Mouse (Mus musculus) heart, adult 8-10 months (tissue): Measurements from ENCODE around the gene Cep19. TPM values are rescaled to one million over a fixed set of nuclear protein-coding genes. Genes with fewer than 3 reads are reported as not detected.

Source experiments
- DNase-seq: peaks from one replicate; pipeline ENCODE4 v3.0.0; 2022; ENCODE audit warnings: low spot score
- total RNA-seq, 4 experiments: library from RNA; stranded (reverse); gene quantifications; 2 replicates each; pipeline ENCODE4 v1.2.4; 2022

Cep19 gene
- total RNA-seq, 4 experiments from 2014 or later, result 9.1 to 12.9 (median 12.4) TPM

DNA sequence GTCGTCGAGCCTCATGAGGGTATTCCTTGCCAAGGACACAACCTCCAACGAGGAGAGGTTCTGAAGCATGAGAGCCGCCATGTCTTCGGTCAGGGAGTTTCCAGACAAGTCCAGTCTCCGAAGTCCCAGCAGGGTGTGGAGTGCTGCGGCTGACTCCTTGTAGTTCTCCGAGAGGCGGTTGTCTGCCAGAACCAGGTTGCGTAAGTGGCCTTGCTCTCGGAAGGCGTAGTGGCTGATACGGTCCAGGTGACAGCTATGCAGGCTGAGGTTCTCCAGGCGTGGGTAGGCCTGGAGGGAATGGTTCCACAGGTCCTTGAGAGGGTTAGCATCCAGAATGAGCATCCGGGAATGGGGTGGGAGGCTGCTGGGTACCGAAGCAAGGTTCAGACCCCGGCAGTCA lies 45.0 kb downstream of the Cep19 start:
- no peak for DNase-seq

DNA sequence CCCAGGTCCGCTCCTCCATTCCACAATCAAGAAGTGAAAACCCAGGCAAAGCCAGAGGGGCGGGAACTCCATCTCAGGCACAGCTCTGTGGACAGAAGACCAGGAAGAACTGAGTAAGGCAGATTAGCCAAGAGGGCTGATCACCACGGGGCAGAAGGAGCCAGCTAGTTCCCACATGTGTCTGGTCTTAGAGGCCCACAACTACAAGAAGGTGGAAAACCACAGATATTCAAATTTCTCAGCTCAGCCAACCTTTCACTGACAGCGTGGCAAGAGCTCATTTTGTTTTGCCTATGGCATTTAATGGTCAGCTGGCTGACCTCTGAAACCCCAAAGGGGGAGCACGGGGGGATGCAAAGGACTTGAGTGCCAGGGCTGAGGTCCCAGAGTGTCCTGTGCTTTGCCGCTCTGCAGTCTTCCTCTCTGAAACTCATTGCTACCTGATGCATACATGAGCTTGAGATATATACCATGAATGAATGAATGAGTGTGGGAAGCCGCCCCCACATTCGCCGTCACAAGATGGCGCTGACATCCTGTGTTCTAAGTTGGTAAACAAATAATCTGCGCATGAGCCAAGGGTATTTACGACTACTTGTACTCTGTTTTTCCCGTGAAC lies 48.1 kb downstream of the Cep19 start:
- no peak for DNase-seq

DNA sequence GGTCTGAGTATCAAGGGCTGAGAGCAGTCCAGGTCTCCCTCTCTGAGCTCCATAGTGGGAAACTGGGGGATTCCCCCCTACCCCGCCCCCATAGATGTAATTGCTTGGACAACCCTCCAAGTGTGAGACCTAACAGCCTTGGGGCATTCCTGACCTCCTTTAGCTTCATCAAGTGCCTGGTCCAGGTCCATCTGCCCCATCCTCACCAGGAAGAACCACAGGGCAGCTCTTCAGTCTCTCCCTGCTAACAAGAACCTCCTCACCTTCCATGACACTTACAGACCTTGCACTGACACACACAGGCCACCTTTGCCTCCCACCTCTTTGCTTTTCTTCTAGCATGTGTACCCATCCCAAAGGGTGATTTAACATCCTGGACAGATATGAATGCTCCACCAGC lies 54.4 kb downstream of the Cep19 start:
- DNase-seq, result no peak

DNA sequence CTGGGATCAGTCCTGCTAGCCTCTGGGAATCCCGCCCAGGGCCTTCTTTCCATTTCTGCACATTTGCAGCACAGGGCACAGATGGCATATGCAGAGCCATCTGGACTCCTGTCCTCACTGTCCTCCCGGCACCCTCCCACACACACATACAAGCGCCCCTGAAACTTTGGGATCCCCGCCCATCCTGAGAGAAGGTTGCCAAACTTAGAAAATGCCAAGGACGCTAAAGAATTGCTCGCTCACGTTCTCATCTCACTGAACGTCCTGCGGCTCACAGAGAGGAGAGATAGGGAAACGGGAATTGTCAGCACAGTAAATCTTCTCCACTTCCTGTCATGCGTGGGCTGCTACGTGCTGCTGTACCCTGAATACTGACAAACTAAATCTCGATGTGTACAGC lies 54.8 kb downstream of the Cep19 start:
- DNase-seq, result no peak

DNA sequence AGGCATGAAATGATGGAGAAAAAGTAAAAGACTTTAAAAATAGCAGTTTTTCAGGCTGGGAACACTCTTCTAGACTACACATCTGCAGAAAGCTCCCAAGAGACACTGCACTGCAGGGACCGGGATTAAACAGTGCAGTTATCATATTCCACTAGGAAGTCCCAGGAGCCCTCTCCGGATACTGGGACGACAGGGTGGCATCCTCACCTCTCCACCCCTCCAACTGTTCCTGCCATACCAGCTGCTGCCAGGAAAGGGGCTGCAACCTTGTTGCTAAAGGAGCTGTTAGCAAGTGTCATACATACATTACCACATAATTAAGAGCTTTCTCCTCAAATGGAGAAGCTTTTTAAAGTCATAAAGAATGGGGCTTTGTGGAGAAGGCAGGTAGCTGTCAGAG lies 57.1 kb downstream of the Cep19 start:
- no peak for DNase-seq

DNA sequence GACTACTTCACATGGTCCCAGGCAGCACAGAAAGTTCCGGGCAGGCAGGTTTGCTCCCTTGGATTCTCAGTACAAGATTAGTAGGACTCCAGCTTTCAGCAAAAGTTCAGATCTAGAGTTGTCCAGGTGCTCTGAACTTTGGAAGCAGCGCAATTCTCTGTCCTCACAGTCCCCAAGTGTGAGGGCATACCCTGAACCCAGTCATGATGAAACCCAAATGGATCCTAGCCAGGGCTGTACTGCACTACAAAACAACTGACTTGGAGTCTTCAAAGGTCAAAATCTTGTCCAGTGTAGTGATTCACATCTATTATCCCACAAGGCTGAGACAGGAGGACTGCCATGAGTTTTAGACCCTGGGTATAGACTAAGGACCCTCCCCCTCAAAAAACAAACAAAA lies 57.8 kb downstream of the Cep19 start:
- no peak for DNase-seq

Other genes with a start within 250 kb of the Cep19 start
- not detected for gene Meltf, start 221.0 kb upstream of the Cep19 start, total RNA-seq
- gene Pigz, start 165.9 kb upstream of the Cep19 start, total RNA-seq, result 1 to 10 TPM; 4.2 to 7.8 (median 4.4) TPM
- 10 to 100 TPM; 61.6 to 83.0 (median 78.3) TPM for gene 0610012G03Rik, start 151.3 kb upstream of the Cep19 start, total RNA-seq
- gene Ncbp2, start 151.3 kb upstream of the Cep19 start, total RNA-seq, result 10 to 100 TPM; 22.6 to 26.4 (median 24.9) TPM
- 10 to 100 TPM; 10.0 to 13.9 (median 11.7) TPM for gene Senp5, start 96.5 kb upstream of the Cep19 start, total RNA-seq
- 10 to 100 TPM; 22.8 to 27.3 (median 25.2) TPM for gene Pak2, start 20.5 kb upstream of the Cep19 start, total RNA-seq
- 10 to 100 TPM; 17.3 to 20.2 (median 20.0) TPM for gene Pigx, start 60 bp upstream of the Cep19 start, total RNA-seq
- 1 to 10 TPM; 3.5 to 4.6 (median 3.5) TPM for gene Nrros, start 65.8 kb downstream of the Cep19 start, total RNA-seq
- gene Bex6, start 80.0 kb downstream of the Cep19 start, total RNA-seq, result not detected
- 10 to 100 TPM; 11.4 to 14.0 (median 13.2) TPM for gene Fbxo45, start 147.4 kb downstream of the Cep19 start, total RNA-seq
- 1 to 10 TPM; 3.8 to 8.3 (median 7.3) TPM for gene Wdr53, start 147.4 kb downstream of the Cep19 start, total RNA-seq
- 10 to 100 TPM; 21.6 to 33.8 (median 27.9) TPM for gene Smco1, start 171.7 kb downstream of the Cep19 start, total RNA-seq
- 10 to 100 TPM; 11.3 to 15.3 (median 12.1) TPM for gene Rnf168, start 177.7 kb downstream of the Cep19 start, total RNA-seq
- gene Ubxn7, start 232.5 kb downstream of the Cep19 start, total RNA-seq, result 10 to 100 TPM; 23.1 to 27.1 (median 24.5) TPM